Mouse (Mus musculus) heart, embryonic 15.5 days (tissue): ENCODE results near the gene Gast. TPM values are rescaled to one million over a fixed set of nuclear protein-coding genes. Genes with fewer than 3 reads are reported as not detected.
"Not testable (repeated sequence)": the region's sequence is repeated elsewhere in the genome, so short reads cannot be mapped to it uniquely, and the experiment has no call there.

Source experiments
- ATAC-seq: fragments of 200-750 bp; cut with Nextera tagmentation; replicated peaks from 2 replicates; pipeline ENCODE4 v1.8.0; 2017; ENCODE audit warnings: low read depth, moderate TSS enrichment; ENCODE audit not compliant: insufficient number of reproducible peaks, insufficient read depth, low FRiP score
- H3K27ac ChIP-seq: fragments of 300-500 bp; sonication (generic); 2 replicates; pipeline ENCODE4 v1.5.1; 2015; ENCODE audit warnings: mild to moderate bottlenecking, inconsistent platforms
- H3K27me3 ChIP-seq: fragments of 300-500 bp; sonication (generic); 2 replicates; pipeline ENCODE4 v1.6.1; 2015; ENCODE audit warnings: inconsistent platforms
- H3K36me3 ChIP-seq: fragments of 300-500 bp; sonication (generic); 2 replicates; pipeline ENCODE4 v1.6.1; 2015; ENCODE audit warnings: mild to moderate bottlenecking, inconsistent platforms
- H3K4me1 ChIP-seq: fragments of 300-500 bp; sonication (generic); replicated peaks from 2 replicates; pipeline ENCODE4 v1.6.1; 2015; ENCODE audit warnings: inconsistent platforms
- H3K4me2 ChIP-seq: fragments of 300-500 bp; sonication (generic); 2 replicates; pipeline ENCODE4 v1.6.1; 2015; ENCODE audit warnings: inconsistent platforms, mild to moderate bottlenecking, moderate library complexity
- H3K4me3 ChIP-seq: fragments of 300-500 bp; sonication (generic); 2 replicates; pipeline ENCODE4 v1.5.1; 2015; ENCODE audit warnings: mild to moderate bottlenecking, inconsistent platforms
- H3K9ac ChIP-seq: fragments of 300-500 bp; sonication (generic); 2 replicates; pipeline ENCODE4 v1.6.1; 2015; ENCODE audit warnings: mild to moderate bottlenecking, inconsistent platforms
- H3K9me3 ChIP-seq: fragments of 300-500 bp; sonication (generic); replicated peaks from 2 replicates; pipeline ENCODE4 v1.6.1; 2016; ENCODE audit warnings: inconsistent platforms
- WGBS: fragments of 180-500 bp; shearing (Covaris S2); methylation state at CpG from one replicate; pipeline ENCODE4 v1.1.7; 2015; ENCODE audit warnings: mixed read lengths; 5-methylcytosine and 5-hydroxymethylcytosine counted together
- polyA plus RNA-seq: library from polyadenylated mRNA; unstranded; fragments of >200 nt; fragmentation: Nextera tagmentation; extraction: Ambion mirVana; gene quantifications from 2 replicates; pipeline ENCODE4 v1.2.1, GENCODE M21; 2015

The Gast gene
- polyA plus RNA-seq, 1 experiment from 2014 or later = not detected

GRCm38 (mm10) chr11:100335731-100336130 is 1.5 kb downstream of the Gast start:
- no peaks in the 10 kb centered on the region for H3K4me1 ChIP-seq
- H3K4me3 ChIP-seq = no peak overlapping the region
- no peak overlapping the region for H3K4me2 ChIP-seq
- H3K9ac ChIP-seq = no peak overlapping the region
- no peaks in the 10 kb centered on the region for H3K27me3 ChIP-seq
- no peak for ATAC-seq
- WGBS = 58% methylated on average over 3 of the region's 3 CpGs
- no peak overlapping the region for H3K27ac ChIP-seq
- H3K9me3 ChIP-seq = no peaks in the 10 kb centered on the region
- no peaks in the 10 kb centered on the region for H3K36me3 ChIP-seq

- Histone ChIP-seq H3K27me3 (0 out of 2 replicates have a peak, but pooled peaks cover 2% of the 10 kb centered on the region), H3K9ac (no peak overlapping the region), H3K4me3 (no peak overlapping the region), H3K36me3 (no peaks in the 10 kb centered on the region), H3K4me2 (no peak overlapping the region), H3K4me1 (no peaks in the 10 kb centered on the region), H3K27ac (no peak overlapping the region), H3K9me3 (no peaks in the 10 kb centered on the region)
- ATAC-seq = no peak
- 82% methylated on average over 10 of the region's 10 CpGs for WGBS
Measured at GRCm38 (mm10) chr11:100344269-100344668, 10.1 kb downstream of the Gast start.

GRCm38 (mm10) chr11:100352076-100352857 is 18.1 kb downstream of the Gast start:
- Histone ChIP-seq H3K27me3 (peaks cover 32% of the 10 kb centered on the region), H3K4me1 (peaks cover 16% of the 10 kb centered on the region), H3K4me3 (no peak overlapping the region), H3K9ac (peak overlapping the region; percentile 41; the same call in 1 of the 2 replicates), H3K36me3 (no peaks in the 10 kb centered on the region), H3K9me3 (no peaks in the 10 kb centered on the region), H3K4me2 (no peak overlapping the region), H3K27ac (no peak overlapping the region)
- 30% methylated on average over 10 of the region's 10 CpGs for WGBS
- no peak for ATAC-seq

- peak overlapping the region; percentile 69 for H3K4me3 ChIP-seq
- peak; percentile 38; the same call in 1 of the 2 replicates for ATAC-seq
- no peaks in the 10 kb centered on the region for H3K9me3 ChIP-seq
- H3K9ac ChIP-seq = peak overlapping the region; percentile 59
- peaks cover 54% of the 10 kb centered on the region for H3K27me3 ChIP-seq
- H3K36me3 ChIP-seq = no peaks in the 10 kb centered on the region
- H3K4me1 ChIP-seq = peaks cover 16% of the 10 kb centered on the region
- H3K4me2 ChIP-seq = peak overlapping the region; percentile 97
- no peak overlapping the region for H3K27ac ChIP-seq
- WGBS = under 1% methylated on average over 54 of the region's 54 CpGs
Measured at GRCm38 (mm10) chr11:100355151-100355951, 21.1 kb downstream of the Gast start.

- H3K27ac ChIP-seq = no peak within 1 kb of the TSS
- WGBS = 2% methylated on average over 49 of the region's 49 CpGs
- peak; percentile 50 for ATAC-seq
- H3K36me3 ChIP-seq = no peaks in the 10 kb centered on the region
- peak within 1 kb of the TSS; percentile 97 for H3K4me2 ChIP-seq
- H3K27me3 ChIP-seq = peaks cover 58% of the 10 kb centered on the region
- H3K4me1 ChIP-seq = peaks cover 16% of the 10 kb centered on the region
- no peaks in the 10 kb centered on the region for H3K9me3 ChIP-seq
- H3K4me3 ChIP-seq = peak within 1 kb of the TSS; percentile 69
- peak within 1 kb of the TSS; percentile 59 for H3K9ac ChIP-seq
Measured at GRCm38 (mm10) chr11:100355972-100356818, 22.0 kb downstream of the Gast start, which contains the start of gene Hap1. Gene Hap1, minus strand, starts transcription at chr11:100356128.

- no peaks in the 10 kb centered on the region for H3K36me3 ChIP-seq
- peak overlapping the region; percentile 69 for H3K4me3 ChIP-seq
- H3K4me1 ChIP-seq = peaks cover 14% of the 10 kb centered on the region
- H3K27ac ChIP-seq = no peak overlapping the region
- 0 out of 2 replicates have a peak overlapping the region, but pooled peaks have one; percentile 59 for H3K9ac ChIP-seq
- 28% methylated on average over 9 of the region's 9 CpGs for WGBS
- peaks cover 58% of the 10 kb centered on the region for H3K27me3 ChIP-seq
- peak overlapping the region; percentile 97 for H3K4me2 ChIP-seq
- no peak for ATAC-seq
- no peaks in the 10 kb centered on the region for H3K9me3 ChIP-seq
Measured at GRCm38 (mm10) chr11:100356819-100357211, 22.6 kb downstream of the Gast start.

GRCm38 (mm10) chr11:100357408-100357807 is 23.2 kb downstream of the Gast start:
- no peak for ATAC-seq

GRCm38 (mm10) chr11:100360175-100360574 is 26.0 kb downstream of the Gast start:
- H3K4me1 ChIP-seq = peaks cover 11% of the 10 kb centered on the region
- H3K4me3 ChIP-seq = no peak overlapping the region
- H3K27me3 ChIP-seq = peaks cover 41% of the 10 kb centered on the region
- no peak overlapping the region for H3K27ac ChIP-seq
- no peak for ATAC-seq
- H3K4me2 ChIP-seq = no peak overlapping the region
- WGBS = 72% methylated on average over 6 of the region's 6 CpGs
- H3K36me3 ChIP-seq = no peaks in the 10 kb centered on the region
- no peaks in the 10 kb centered on the region for H3K9me3 ChIP-seq
- no peak overlapping the region for H3K9ac ChIP-seq

More at GRCm38 (mm10) chr11:100357408-100357807, 23.2 kb downstream of the Gast start:
- H3K4me1 ChIP-seq = peaks cover 9% of the 10 kb centered on the region
- peaks cover 58% of the 10 kb centered on the region for H3K27me3 ChIP-seq
- WGBS = 54% methylated on average over 5 of the region's 5 CpGs
- H3K4me2 ChIP-seq = no peak overlapping the region
- H3K4me3 ChIP-seq = no peak overlapping the region
- no peaks in the 10 kb centered on the region for H3K9me3 ChIP-seq
- no peaks in the 10 kb centered on the region for H3K36me3 ChIP-seq
- H3K27ac ChIP-seq = no peak overlapping the region
- no peak overlapping the region for H3K9ac ChIP-seq

- H3K36me3 ChIP-seq, H3K4me2 ChIP-seq, H3K9ac ChIP-seq, H3K9me3 ChIP-seq, ATAC-seq, H3K27ac ChIP-seq, H3K4me3 ChIP-seq, H3K4me1 ChIP-seq: not testable (repeated sequence)
- peaks cover 40% of the 10 kb centered on the region for H3K27me3 ChIP-seq
- WGBS = no CpG with 5 or more reads among the region's 13 CpGs
Measured at GRCm38 (mm10) chr11:100361059-100361458, 26.9 kb downstream of the Gast start.

GRCm38 (mm10) chr11:100362209-100362978 is 28.2 kb downstream of the Gast start:
- Histone ChIP-seq H3K4me1 (peaks cover 7% of the 10 kb centered on the region), H3K27ac (no peak overlapping the region), H3K4me3 (no peak overlapping the region), H3K9me3 (no peaks in the 10 kb centered on the region), H3K27me3 (peaks cover 32% of the 10 kb centered on the region), H3K36me3 (no peaks in the 10 kb centered on the region), H3K9ac (no peak overlapping the region), H3K4me2 (no peak overlapping the region)
- WGBS = 14% methylated on average over 8 of the region's 8 CpGs
- ATAC-seq = no peak
